8 mouse cellular contexts compared by ENCODE assay signal in genomic region chr7:16783224-16783688, GRCm38 (mm10). TPM values are rescaled to one million over a fixed set of nuclear protein-coding genes. Genes with fewer than 3 reads are reported as not detected.
DNase-seq lines count a peak whose midpoint lies in the region; ATAC-seq lines count a peak whose summit lies in the region.

No protein-coding gene starts in this region.

- 11% methylated on average over 10 of the region's 10 CpGs for whole genome bisulfite sequencing in liver, embryonic 11.5 days

- peaks cover 17% of the 10 kb centered on the region; the same call in 1 of the 2 replicates for H3K36me3 ChIP-seq in liver, embryonic 11.5 days (ENCODE audit: control insufficient read depth, insufficient read depth, low read length)

- peak overlapping the region; percentile 79 for H3K4me2 ChIP-seq in liver, embryonic 11.5 days

- peak; percentile 83 for ATAC-seq in liver, embryonic 11.5 days (replicated peaks; ENCODE audit: low FRiP score)

- H3K9ac ChIP-seq in liver, embryonic 11.5 days (ENCODE audit: low read depth, low read length): peak overlapping the region; percentile 84

- peak; percentile 67 for DNase-seq in CD4-positive, CD25-positive, alpha-beta regulatory T cell, adult 2 months (ENCODE audit: low read depth, low spot score)
- peak; percentile 89 for DNase-seq in c-Kit-positive CD71-positive TER-119-positive erythroid progenitor cells, embryonic 14.5 days (ENCODE audit: low spot score)
- peak; percentile 21 for DNase-seq in heart, postnatal 4 days
- peak; percentile 66 for DNase-seq in liver, embryonic 11.5 days (ENCODE audit: low spot score)
- peak; percentile 16 to 28 for DNase-seq in monocyte, adult 2 months (ENCODE audit: low read depth in 1 of 2, low spot score in 2 of 2)
- peak; percentile 59 for DNase-seq in thymus, postnatal 25 days
- DNase-seq in left cerebral cortex, adult 18-20 months (ENCODE audit: low spot score in 2 of 2): no peak
- DNase-seq in gastrocnemius, postnatal 25 days: no peak

- peaks cover 21% of the 10 kb centered on the region for H3K4me1 ChIP-seq in liver, embryonic 11.5 days (replicated peaks; ENCODE audit: control insufficient read depth, insufficient read depth, low read length)

- no peaks in the 10 kb centered on the region for H3K9me3 ChIP-seq in liver, embryonic 11.5 days (ENCODE audit: control insufficient read depth, low read length)

- peak overlapping the region; percentile 81 for H3K27ac ChIP-seq in liver, embryonic 11.5 days (ENCODE audit: low read depth, low read length)

- peak overlapping the region; percentile 72 for H3K4me3 ChIP-seq in liver, embryonic 11.5 days (ENCODE audit: low read depth, low read length)

- H3K27me3 ChIP-seq in liver, embryonic 11.5 days (replicated peaks; ENCODE audit: control insufficient read depth, insufficient read depth, low read length): no peaks in the 10 kb centered on the region

RNA-seq across cellular contexts. Expression of gene Slc1a5, which starts 2.1 kb away (rescaled TPM):
- 10 to 100 TPM; 28.4 to 28.7 TPM for total RNA-seq in heart, postnatal 4 days (2021)
- polyA plus RNA-seq in liver, embryonic 11.5 days (2014; fragmentation: Nextera tagmentation; extraction: Ambion mirVana): 58.4 and 67.9 TPM in 2 replicates
- 1 to 10 TPM; 2.9 to 4.2 TPM for total RNA-seq in left cerebral cortex, adult 18-20 months (2021)
- total RNA-seq in gastrocnemius, postnatal 25 days (2021): 10 to 100 TPM; 14.2 to 47.4 TPM

RNA-seq across cellular contexts. Expression of gene Strn4, which starts 32.4 kb away (rescaled TPM):
- 10 to 100 TPM; 87.0 to 99.9 TPM for total RNA-seq in heart, postnatal 4 days (2021)
- 74.8 and 80.9 TPM in 2 replicates for polyA plus RNA-seq in liver, embryonic 11.5 days (2014; fragmentation: Nextera tagmentation; extraction: Ambion mirVana)
- 100 to 1,000 TPM; 258 to 281 TPM for total RNA-seq in left cerebral cortex, adult 18-20 months (2021)
- total RNA-seq in gastrocnemius, postnatal 25 days (2021): 10 to 100 TPM; 13.2 to 22.4 TPM

RNA-seq across cellular contexts. Expression of gene Fkrp, which starts 33.3 kb away (rescaled TPM):
- total RNA-seq in heart, postnatal 4 days (2021): 10 to 100 TPM; 45.0 to 49.2 TPM
- 20.3 and 22.9 TPM in 2 replicates for polyA plus RNA-seq in liver, embryonic 11.5 days (2014; fragmentation: Nextera tagmentation; extraction: Ambion mirVana)
- total RNA-seq in left cerebral cortex, adult 18-20 months (2021): 10 to 100 TPM; 51.3 to 56.2 TPM
- 10 to 100 TPM; 35.7 to 42.3 TPM for total RNA-seq in gastrocnemius, postnatal 25 days (2021)

RNA-seq across cellular contexts. Expression of gene Ap2s1, which starts 45.0 kb away (rescaled TPM):
- 100 to 1,000 TPM; 127 to 129 TPM for total RNA-seq in heart, postnatal 4 days (2021)
- 289 and 300 TPM in 2 replicates for polyA plus RNA-seq in liver, embryonic 11.5 days (2014; fragmentation: Nextera tagmentation; extraction: Ambion mirVana)
- total RNA-seq in left cerebral cortex, adult 18-20 months (2021): 100 to 1,000 TPM; 227 to 260 TPM
- total RNA-seq in gastrocnemius, postnatal 25 days (2021): 10 to 100 TPM; 52.5 to 56.7 TPM

RNA-seq across cellular contexts. Expression of gene Prkd2, which starts 59.4 kb away (rescaled TPM):
- total RNA-seq in heart, postnatal 4 days (2021): 10 to 100 TPM; 23.0 to 23.4 TPM
- polyA plus RNA-seq in liver, embryonic 11.5 days (2014; fragmentation: Nextera tagmentation; extraction: Ambion mirVana): 7.6 and 8.4 TPM in 2 replicates
- total RNA-seq in left cerebral cortex, adult 18-20 months (2021): 1 to 10 TPM; 5.6 to 7.8 TPM
- total RNA-seq in gastrocnemius, postnatal 25 days (2021): 1 to 10 TPM; 5.0 to 5.3 TPM

Comparison
In these comparisons a context has a peak if more than half of its experiments do, and no peak if none do; other contexts are left out.
1. DNase-seq: peak in CD4-positive, CD25-positive, alpha-beta regulatory T cell, adult 2 months (single experiment), c-Kit-positive CD71-positive TER-119-positive erythroid progenitor cells, embryonic 14.5 days (single experiment), heart, postnatal 4 days (single experiment), liver, embryonic 11.5 days (single experiment), monocyte, adult 2 months (2 of 2) and thymus, postnatal 25 days (single experiment); none in left cerebral cortex, adult 18-20 months (0 of 2) and gastrocnemius, postnatal 25 days (single experiment).